Mouse (Mus musculus): Measurements from ENCODE around the gene Naa50. TPM values are rescaled to one million over a fixed set of nuclear protein-coding genes. Genes with fewer than 3 reads are reported as not detected.
A peak's percentile ranks its signal among the peaks of the same experiment; 100 is the strongest.

The Naa50 gene
- polyA plus RNA-seq, 1 experiment = 23.8 TPM

GRCm38 (mm10) chr16:44138979-44139535, 573 bp upstream of the Naa50 start:
- H3K27ac ChIP-seq (ENCODE audit: insufficient read depth, low read length) = peak overlapping the region; percentile 99
- TF ChIP-seq POLR2A (IDR thresholded peaks at IDR 0.05; ENCODE audit: extremely low read depth, insufficient read depth, low read length) (peak; percentile 97), CTCF (IDR thresholded peaks at IDR 0.05; ENCODE audit: extremely low read depth, insufficient read depth, low read length) (no peak)
- H3K4me1 ChIP-seq (ENCODE audit: control insufficient read depth, insufficient read depth, low read length) = peaks cover 4% of the 10 kb centered on the region
- peak overlapping the region; percentile 99 for H3K4me3 ChIP-seq (ENCODE audit: insufficient read depth, low read length)

GRCm38 (mm10) chr16:44140186-44140787, 657 bp downstream of the Naa50 start:
- peak overlapping the region; percentile 60; the same call in 1 of the 2 replicates for H3K27ac ChIP-seq (ENCODE audit: insufficient read depth, low read length)
- TF ChIP-seq POLR2A (IDR thresholded peaks at IDR 0.05; ENCODE audit: extremely low read depth, insufficient read depth, low read length) (no peak), CTCF (IDR thresholded peaks at IDR 0.05; ENCODE audit: extremely low read depth, insufficient read depth, low read length) (peak; percentile 30; the same call in 1 of the 2 replicates)
- H3K4me1 ChIP-seq (ENCODE audit: control insufficient read depth, insufficient read depth, low read length) = peaks cover 4% of the 10 kb centered on the region
- H3K4me3 ChIP-seq (ENCODE audit: insufficient read depth, low read length) = peak overlapping the region; percentile 99

- Histone ChIP-seq H3K27ac (ENCODE audit: insufficient read depth, low read length) (no peak overlapping the region), H3K4me1 (ENCODE audit: control insufficient read depth, insufficient read depth, low read length) (peaks cover 2% of the 10 kb centered on the region), H3K4me3 (ENCODE audit: insufficient read depth, low read length) (no peak overlapping the region; the same call in 1 of the 2 replicates)
- TF ChIP-seq POLR2A (IDR thresholded peaks at IDR 0.05; ENCODE audit: extremely low read depth, insufficient read depth, low read length) (no peak), CTCF (IDR thresholded peaks at IDR 0.05; ENCODE audit: extremely low read depth, insufficient read depth, low read length) (no peak)
Observed at GRCm38 (mm10) chr16:44141483-44141882, 1.9 kb downstream of the Naa50 start.

- H3K4me1 ChIP-seq (ENCODE audit: control insufficient read depth, insufficient read depth, low read length) = no peaks in the 10 kb centered on the region
- no peak for TF ChIP-seq CTCF (IDR thresholded peaks at IDR 0.05; ENCODE audit: extremely low read depth, insufficient read depth, low read length)
- TF ChIP-seq POLR2A (IDR thresholded peaks at IDR 0.05; ENCODE audit: extremely low read depth, insufficient read depth, low read length) = no peak
- H3K4me3 ChIP-seq (ENCODE audit: insufficient read depth, low read length) = no peak overlapping the region
- H3K27ac ChIP-seq (ENCODE audit: insufficient read depth, low read length) = no peak overlapping the region
Observed at GRCm38 (mm10) chr16:44149002-44149767, 9.6 kb downstream of the Naa50 start.

DNA sequence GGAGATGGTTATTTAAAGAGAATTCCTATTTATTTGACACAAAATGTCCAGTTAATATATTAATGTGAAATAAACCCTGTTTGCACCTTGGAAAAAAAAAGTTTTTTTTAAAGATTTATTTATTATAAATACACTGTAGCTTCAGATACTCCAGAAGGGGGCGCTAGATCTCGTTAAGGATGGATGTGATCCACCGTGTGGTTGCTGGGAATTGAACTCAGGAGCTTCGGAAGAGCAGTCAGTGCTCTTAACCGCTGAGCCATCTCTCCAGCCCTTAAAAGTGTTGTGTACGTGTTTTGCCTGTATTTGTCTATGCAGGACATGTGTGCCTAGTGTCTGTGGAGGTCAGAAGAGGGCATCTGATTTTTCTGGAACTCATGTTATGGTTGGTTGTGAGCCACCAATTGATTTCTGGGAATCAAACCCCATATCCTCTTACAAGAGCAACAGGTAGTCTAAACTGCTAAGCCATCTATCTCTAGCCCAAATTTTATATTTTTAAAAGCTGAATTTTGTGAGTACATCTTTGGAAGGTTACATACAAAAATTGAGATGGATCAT, 14.9 kb downstream of the Naa50 start:
- H3K4me3 ChIP-seq (ENCODE audit: insufficient read depth, low read length) = no peak overlapping the region
- H3K27ac ChIP-seq (ENCODE audit: insufficient read depth, low read length) = no peak overlapping the region
- no peak for TF ChIP-seq POLR2A (IDR thresholded peaks at IDR 0.05; ENCODE audit: extremely low read depth, insufficient read depth, low read length)
- H3K4me1 ChIP-seq (ENCODE audit: control insufficient read depth, insufficient read depth, low read length) = no peaks in the 10 kb centered on the region

DNA sequence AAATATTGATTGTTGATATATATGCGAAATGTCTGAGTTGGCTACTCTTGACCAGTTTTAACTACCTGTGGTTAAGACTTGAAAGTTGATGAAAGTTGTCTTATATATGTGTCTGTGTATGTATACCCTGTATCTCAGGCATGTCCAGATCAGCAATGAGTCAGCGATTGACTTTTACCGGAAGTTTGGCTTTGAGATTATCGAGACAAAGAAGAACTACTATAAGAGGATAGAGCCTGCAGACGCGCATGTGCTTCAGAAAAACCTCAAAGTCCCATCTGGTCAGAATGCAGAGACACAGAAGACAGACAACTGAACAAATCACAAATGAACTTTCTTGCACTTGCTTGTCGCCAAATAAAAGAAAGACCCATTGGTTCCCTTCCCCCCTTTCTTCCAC, 19.7 kb downstream of the Naa50 start:
- no peak overlapping the region for H3K4me3 ChIP-seq (ENCODE audit: insufficient read depth, low read length)
- H3K4me1 ChIP-seq (ENCODE audit: control insufficient read depth, insufficient read depth, low read length) = no peaks in the 10 kb centered on the region
- TF ChIP-seq POLR2A (IDR thresholded peaks at IDR 0.05; ENCODE audit: extremely low read depth, insufficient read depth, low read length) = no peak
- H3K27ac ChIP-seq (ENCODE audit: insufficient read depth, low read length) = no peak overlapping the region

GRCm38 (mm10) chr16:44163831-44164230, 24.2 kb downstream of the Naa50 start:
- no peaks in the 10 kb centered on the region for H3K4me1 ChIP-seq (ENCODE audit: control insufficient read depth, insufficient read depth, low read length)
- H3K4me3 ChIP-seq (ENCODE audit: insufficient read depth, low read length) = no peak overlapping the region
- TF ChIP-seq CTCF (IDR thresholded peaks at IDR 0.05; ENCODE audit: extremely low read depth, insufficient read depth, low read length) (no peak), POLR2A (IDR thresholded peaks at IDR 0.05; ENCODE audit: extremely low read depth, insufficient read depth, low read length) (no peak)
- H3K27ac ChIP-seq (ENCODE audit: insufficient read depth, low read length) = no peak overlapping the region

DNA sequence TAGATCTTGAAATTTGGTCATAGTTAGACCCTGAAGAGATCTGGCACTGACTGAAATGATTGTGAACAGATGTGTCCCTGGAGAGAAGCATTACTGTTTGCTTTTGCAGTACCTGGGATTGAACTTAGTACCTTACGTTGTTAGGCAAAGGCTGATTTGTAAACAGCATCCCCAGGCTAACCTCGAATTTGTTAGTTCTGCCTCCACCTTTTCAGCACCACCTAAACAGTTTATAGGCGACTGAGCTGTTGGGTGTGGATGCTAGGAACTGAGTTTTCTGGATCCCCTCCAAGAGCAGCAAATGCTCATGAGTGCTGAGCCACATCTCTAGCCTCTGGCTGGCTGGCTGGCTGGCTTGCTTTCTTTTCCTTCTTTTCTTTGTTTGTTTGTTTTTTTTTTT, 25.6 kb downstream of the Naa50 start:
- TF ChIP-seq CTCF (IDR thresholded peaks at IDR 0.05; ENCODE audit: extremely low read depth, insufficient read depth, low read length) (no peak), POLR2A (IDR thresholded peaks at IDR 0.05; ENCODE audit: extremely low read depth, insufficient read depth, low read length) (no peak)
- Histone ChIP-seq H3K27ac (ENCODE audit: insufficient read depth, low read length) (no peak overlapping the region), H3K4me3 (ENCODE audit: insufficient read depth, low read length) (no peak overlapping the region), H3K4me1 (ENCODE audit: control insufficient read depth, insufficient read depth, low read length) (no peaks in the 10 kb centered on the region)

- Histone ChIP-seq H3K4me1 (ENCODE audit: control insufficient read depth, insufficient read depth, low read length) (no peaks in the 10 kb centered on the region), H3K27ac (ENCODE audit: insufficient read depth, low read length) (no peak overlapping the region), H3K4me3 (ENCODE audit: insufficient read depth, low read length) (no peak overlapping the region)
- TF ChIP-seq CTCF (IDR thresholded peaks at IDR 0.05; ENCODE audit: extremely low read depth, insufficient read depth, low read length) (no peak), POLR2A (IDR thresholded peaks at IDR 0.05; ENCODE audit: extremely low read depth, insufficient read depth, low read length) (no peak)
Observed at GRCm38 (mm10) chr16:44168990-44169389, 29.4 kb downstream of the Naa50 start.

Measured in cortical plate, adult 2 months (tissue).